Mouse (Mus musculus) C2C12 (cell line): ENCODE measurements around the gene H2-M10.6.

Source experiments
- CTCF ChIP-seq: IDR thresholded peaks from one replicate; pipeline ENCODE4 v1.5.1; 2011; ENCODE audit not compliant: control insufficient read depth, insufficient read depth, insufficient read length
- FOSL1 ChIP-seq: IDR thresholded peaks from one replicate; pipeline ENCODE4 v1.8.0; 2011; ENCODE audit warnings: mild to moderate bottlenecking, low read length; ENCODE audit not compliant: poor library complexity, insufficient read depth, severe bottlenecking
- MYOG ChIP-seq: IDR thresholded peaks from one replicate; pipeline ENCODE4 v1.6.1; 2011; ENCODE audit not compliant: control insufficient read depth, insufficient read length; ENCODE audit errors: extremely low read depth

DNA sequence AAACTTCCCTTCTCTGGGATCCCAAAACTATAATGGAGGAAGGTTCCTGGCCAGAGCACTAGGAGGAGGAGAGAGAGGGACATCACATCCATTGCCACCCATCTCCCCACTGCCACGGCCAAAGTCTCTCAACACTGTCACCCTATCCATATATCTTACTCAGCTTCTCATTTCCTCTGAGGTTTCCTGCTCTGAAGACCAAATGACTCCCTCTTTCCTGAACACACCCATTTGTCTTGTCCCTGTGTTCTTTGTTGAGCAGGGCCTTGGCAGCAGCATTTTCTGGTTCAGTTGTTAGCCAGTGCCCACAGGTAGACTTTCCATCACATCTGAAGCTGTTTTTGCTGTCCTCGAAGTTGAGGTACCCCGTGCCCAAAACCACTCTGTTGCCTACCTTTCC, 46.2 kb downstream of the H2-M10.6 start:
- TF ChIP-seq CTCF (no peak), FOSL1 (no peak), MYOG (no peak)
